ENCODE assay signal across 20 mouse cellular contexts in the genomic region with DNA sequence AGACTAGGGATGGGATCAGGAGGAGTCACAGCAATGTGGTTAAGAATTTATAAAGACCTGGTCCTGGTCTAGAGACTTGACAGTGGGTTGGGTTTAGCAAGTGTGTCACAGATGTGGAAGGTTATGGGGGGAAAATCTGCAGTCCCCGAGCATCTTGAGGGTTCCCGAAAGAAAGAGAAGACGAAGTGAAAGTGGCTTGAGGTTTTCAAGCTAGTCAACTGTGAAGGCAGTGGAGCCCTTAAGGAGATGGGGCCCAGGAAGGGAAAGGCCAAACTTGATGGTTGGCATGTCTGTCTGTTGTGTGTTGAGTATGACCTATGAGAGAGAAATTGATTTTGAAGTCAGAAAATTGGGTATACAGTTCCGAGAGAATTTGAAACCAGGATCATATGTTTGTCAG. TPM values are rescaled to one million over a fixed set of nuclear protein-coding genes. Genes with fewer than 3 reads are reported as not detected.
A peak's percentile ranks its signal among the peaks of the same experiment; 100 is the strongest.
DNase-seq lines count a peak whose midpoint lies in the region; ATAC-seq and TF ChIP-seq lines count a peak whose summit lies in the region.
"Had no signal": no experiment of that assay in that cellular context is flagged by ENCODE, and none has a peak within 500 bp of the region (broad histone marks: within the 10 kb centered on the region; RNA-seq: fewer than 3 reads in every experiment).

No protein-coding gene starts in this region.

- 0 out of 2 replicates have a peak, but pooled peaks have one; percentile 16 for ATAC-seq in liver, embryonic 16.5 days (ENCODE audit: low read depth)
- ATAC-seq in liver, embryonic 11.5 days (replicated peaks; ENCODE audit: low FRiP score), result no peak
- ATAC-seq in CD4-positive, CD25-positive, alpha-beta regulatory T cell, adult 4 months, result peak; percentile 38
- peak; percentile 77 for ATAC-seq in megakaryocyte, adult 5-6 weeks (ENCODE audit: poor library complexity, severe bottlenecking)
- ATAC-seq in hindbrain, postnatal 0 days, result no peak
- ATAC-seq: forebrain, embryonic 14.5 days; hindbrain, embryonic 16.5 days; midbrain, embryonic 16.5 days had no signal

- H3K4me2 ChIP-seq in liver, embryonic 16.5 days (ENCODE audit: low read depth, low read length), result no peak overlapping the region
- H3K4me2 ChIP-seq in liver, embryonic 11.5 days, result no peak overlapping the region
- H3K4me2 ChIP-seq in hindbrain, postnatal 0 days (ENCODE audit: low read depth, low read length), result no peak overlapping the region
- H3K4me2 ChIP-seq: lung, embryonic 15.5 days; neural tube, embryonic 13.5 days had no signal

- no peak overlapping the region for H3K27ac ChIP-seq in liver, embryonic 16.5 days (ENCODE audit: low read length)
- no peak overlapping the region for H3K27ac ChIP-seq in liver, embryonic 11.5 days (ENCODE audit: low read depth, low read length)
- H3K27ac ChIP-seq in spleen, adult 2 months (ENCODE audit: insufficient read depth, low read length), result peak overlapping the region; percentile 38; the same call in 1 of the 2 replicates
- H3K27ac ChIP-seq in hindbrain, postnatal 0 days, result no peak overlapping the region
- H3K27ac ChIP-seq: embryonic facial prominence, embryonic 10.5 days; lung, embryonic 15.5 days; neural tube, embryonic 13.5 days had no signal

- WGBS in liver, embryonic 16.5 days (ENCODE audit: insufficient replicate concordance), result 79% methylated on average over 4 of the region's 4 CpGs
- 94% methylated on average over 4 of the region's 4 CpGs for WGBS in liver, embryonic 11.5 days
- 26% methylated on average over 4 of the region's 4 CpGs for WGBS in spleen, adult 2 months
- 92% methylated on average over 4 of the region's 4 CpGs for WGBS in hindbrain, postnatal 0 days

- H3K9ac ChIP-seq in liver, embryonic 16.5 days (ENCODE audit: low read depth, low read length), result no peak overlapping the region
- no peak overlapping the region for H3K9ac ChIP-seq in liver, embryonic 11.5 days (ENCODE audit: low read depth, low read length)
- H3K9ac ChIP-seq in hindbrain, postnatal 0 days (replicated peaks; ENCODE audit: low read length), result no peak overlapping the region
- H3K9ac ChIP-seq: lung, embryonic 15.5 days; neural tube, embryonic 13.5 days had no signal

- no peak for TF ChIP-seq CTCF in spleen, adult 2 months (IDR thresholded peaks at IDR 0.05; ENCODE audit: extremely low read depth, insufficient read depth, insufficient read length, insufficient replicate concordance)
- TF ChIP-seq CTCF in hindbrain, postnatal 0 days (IDR thresholded peaks at IDR 0.05; ENCODE audit: low read depth), result no peak

- H3K4me3 ChIP-seq in liver, embryonic 16.5 days (ENCODE audit: low read depth, low read length), result no peak overlapping the region
- H3K4me3 ChIP-seq in liver, embryonic 11.5 days (ENCODE audit: low read depth, low read length), result no peak overlapping the region
- H3K4me3 ChIP-seq in spleen, adult 2 months (ENCODE audit: extremely low read depth, insufficient read depth, insufficient read length), result no peak overlapping the region
- no peak overlapping the region for H3K4me3 ChIP-seq in hindbrain, postnatal 0 days (ENCODE audit: low read length)
- H3K4me3 ChIP-seq: embryonic facial prominence, embryonic 10.5 days; lung, embryonic 15.5 days; megakaryocyte, embryonic 14.5 days; neural tube, embryonic 13.5 days had no signal

- no peak for TF ChIP-seq POLR2A in spleen, adult 2 months (IDR thresholded peaks at IDR 0.05; ENCODE audit: low read depth, low read length)

- no peaks in the 10 kb centered on the region for H3K27me3 ChIP-seq in liver, embryonic 16.5 days (ENCODE audit: control insufficient read depth, insufficient read depth, low read depth, low read length)
- no peaks in the 10 kb centered on the region for H3K27me3 ChIP-seq in liver, embryonic 11.5 days (replicated peaks; ENCODE audit: control insufficient read depth, insufficient read depth, low read length)
- no peaks in the 10 kb centered on the region for H3K27me3 ChIP-seq in spleen, adult 2 months (ENCODE audit: control insufficient read depth, insufficient read depth, low read length)
- no peaks in the 10 kb centered on the region for H3K27me3 ChIP-seq in hindbrain, postnatal 0 days (ENCODE audit: insufficient read depth, low read length)
- H3K27me3 ChIP-seq: lung, embryonic 15.5 days; megakaryocyte, embryonic 14.5 days; neural tube, embryonic 13.5 days had no signal

- peaks cover 4% of the 10 kb centered on the region; the same call in 1 of the 2 replicates for H3K36me3 ChIP-seq in liver, embryonic 16.5 days (ENCODE audit: control insufficient read depth, insufficient read depth)
- H3K36me3 ChIP-seq in liver, embryonic 11.5 days (ENCODE audit: control insufficient read depth, insufficient read depth, low read length), result no peaks in the 10 kb centered on the region
- peaks cover 6% of the 10 kb centered on the region; the same call in 1 of the 2 replicates for H3K36me3 ChIP-seq in spleen, adult 2 months (ENCODE audit: control insufficient read depth, insufficient read depth, low read length)
- no peaks in the 10 kb centered on the region for H3K36me3 ChIP-seq in hindbrain, postnatal 0 days (ENCODE audit: insufficient read depth, low read length)

- no peak for DNase-seq in liver, embryonic 11.5 days (ENCODE audit: low spot score)
- DNase-seq in spleen, adult 2 months (ENCODE audit: low read depth in 1 of 2, low spot score in 2 of 2), result peak; percentile 68 to 70
- no peak for DNase-seq in hindbrain, postnatal 0 days (ENCODE audit: low spot score)
- no peak for DNase-seq in cerebellum, adult 8-10 months
- no peak for DNase-seq in layer of hippocampus, adult 9-10 months (ENCODE audit: low spot score)
- DNase-seq: cerebellum, postnatal 14 days; heart, postnatal 4 days; kidney, postnatal 4 days; liver had no signal

- H3K9me3 ChIP-seq in liver, embryonic 16.5 days (replicated peaks; ENCODE audit: control insufficient read depth, low read length), result no peaks in the 10 kb centered on the region
- H3K9me3 ChIP-seq in liver, embryonic 11.5 days (ENCODE audit: control insufficient read depth, low read length), result no peaks in the 10 kb centered on the region
- H3K9me3 ChIP-seq in hindbrain, postnatal 0 days (ENCODE audit: low read length), result no peaks in the 10 kb centered on the region
- H3K9me3 ChIP-seq: embryonic facial prominence, embryonic 10.5 days; G1E; lung, embryonic 15.5 days; megakaryocyte, embryonic 14.5 days; neural tube, embryonic 13.5 days had no signal

- H3K4me1 ChIP-seq in liver, embryonic 16.5 days (ENCODE audit: control insufficient read depth, low read depth, low read length), result peaks cover 3% of the 10 kb centered on the region
- no peaks in the 10 kb centered on the region for H3K4me1 ChIP-seq in liver, embryonic 11.5 days (replicated peaks; ENCODE audit: control insufficient read depth, insufficient read depth, low read length)
- H3K4me1 ChIP-seq in spleen, adult 2 months (ENCODE audit: control insufficient read depth, insufficient read depth, insufficient read length), result peaks cover 22% of the 10 kb centered on the region
- H3K4me1 ChIP-seq in hindbrain, postnatal 0 days (ENCODE audit: insufficient read depth, low read length), result peaks cover 5% of the 10 kb centered on the region

RNA-seq across cellular contexts. Expression of a gene that starts 7.3 kb away (rescaled TPM):
- 1.8 and 2.6 TPM in 2 replicates for polyA plus RNA-seq in liver, embryonic 16.5 days (2015; fragmentation: Nextera tagmentation; extraction: Ambion mirVana)
- 10.6 and 11.1 TPM in 2 replicates for polyA plus RNA-seq in liver, embryonic 11.5 days (2014; fragmentation: Nextera tagmentation; extraction: Ambion mirVana)
- polyA plus RNA-seq in CD4-positive, CD25-positive, alpha-beta regulatory T cell, adult 4 months (2017; shearing (Covaris generic)), result 10 to 100 TPM; 42.2 to 42.6 TPM
- 21.0 and 24.3 TPM in 2 replicates for total RNA-seq in megakaryocyte, adult 5-6 weeks (2015)
- 8.8 and 13.5 TPM in 2 replicates for total RNA-seq in megakaryocyte, adult 5-6 weeks (2017)
- 18.1 and 21.1 TPM in 2 replicates for polyA plus RNA-seq in spleen, adult 2 months (2012; rRNA removed)
- 9.6 and 11.4 TPM in 2 replicates for total RNA-seq in hindbrain, postnatal 0 days (2014; rRNA removed)
- polyA plus RNA-seq in hindbrain, postnatal 0 days (2015; fragmentation: Nextera tagmentation; extraction: Ambion mirVana), result 3.6 and 4.3 TPM in 2 replicates

Comparison
In these comparisons a context has a peak if more than half of its experiments do, and no peak if none do; other contexts are left out.
1. ATAC-seq: peak in liver, embryonic 16.5 days (single experiment), CD4-positive, CD25-positive, alpha-beta regulatory T cell, adult 4 months (single experiment) and megakaryocyte, adult 5-6 weeks (single experiment); none in liver, embryonic 11.5 days (single experiment) and hindbrain, postnatal 0 days (single experiment).
2. DNase-seq: peak in spleen, adult 2 months (2 of 2); none in liver, embryonic 11.5 days (single experiment), hindbrain, postnatal 0 days (single experiment), cerebellum, adult 8-10 months (single experiment) and layer of hippocampus, adult 9-10 months (single experiment).